Mouse (Mus musculus): ENCODE measurements around the gene Mtx2. TPM values are rescaled to one million over a fixed set of nuclear protein-coding genes. Genes with fewer than 3 reads are reported as not detected.

The Mtx2 gene
- total RNA-seq (2021), result 10 to 100 TPM; 33.2 to 43.5 TPM
- long read RNA-seq, experiment 1, transcript Mtx2-201 (10 exons, 2,950 nt), result major isoform, 84 of 99 reads
- long read RNA-seq, experiment 1, partial matches to known transcripts, result 1 of 99 reads
- long read RNA-seq, experiment 1, other reads (novel, unspliced or antisense), result 14 of 99 reads
- long read RNA-seq, experiment 2, transcript Mtx2-201 (10 exons, 2,950 nt), result major isoform, 87 of 97 reads
- long read RNA-seq, experiment 2, partial matches to known transcripts, result 0 of 97 reads
- long read RNA-seq, experiment 2, other reads (novel, unspliced or antisense), result 9 of 97 reads

DNA sequence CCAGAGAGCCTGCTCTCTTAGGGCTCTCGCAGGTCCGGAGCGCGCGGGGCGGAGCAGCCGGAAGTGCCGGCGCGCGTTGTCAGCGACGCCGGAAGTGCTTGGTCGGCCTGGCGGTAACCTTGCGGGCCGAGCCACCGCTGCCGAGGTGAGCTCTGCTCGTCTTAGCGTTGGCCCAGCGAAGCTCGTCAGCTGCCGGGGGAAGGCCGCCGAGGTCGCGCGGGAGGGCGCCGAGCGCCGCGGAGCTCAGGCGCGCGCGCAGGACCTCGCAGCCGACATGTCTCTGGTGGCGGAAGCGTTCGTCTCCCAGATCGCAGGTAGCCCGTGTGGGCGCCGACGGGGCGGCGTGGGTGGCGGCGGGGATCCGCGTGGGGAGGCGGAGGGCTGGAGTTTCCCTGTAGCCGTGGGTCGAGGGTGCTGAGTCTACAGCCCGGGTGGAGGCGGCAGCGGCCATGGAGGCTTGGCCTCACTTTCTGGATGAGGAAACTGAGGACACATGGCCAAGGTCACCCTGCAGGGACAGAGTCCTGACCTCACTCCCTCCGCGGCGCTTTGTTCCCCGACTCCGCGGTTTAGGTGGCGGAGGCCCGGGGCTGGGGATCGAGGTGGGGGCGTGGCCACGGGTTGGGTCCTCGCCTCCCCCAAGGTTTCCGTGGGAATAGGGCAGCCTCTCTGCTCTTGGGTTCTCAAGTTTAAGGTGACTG, at the start of gene Mtx2:
Gene Mtx2, plus strand, starts transcription at position 74 of the 701 bp plus-strand sequence.
- peak; percentile 72 for DNase-seq

DNA sequence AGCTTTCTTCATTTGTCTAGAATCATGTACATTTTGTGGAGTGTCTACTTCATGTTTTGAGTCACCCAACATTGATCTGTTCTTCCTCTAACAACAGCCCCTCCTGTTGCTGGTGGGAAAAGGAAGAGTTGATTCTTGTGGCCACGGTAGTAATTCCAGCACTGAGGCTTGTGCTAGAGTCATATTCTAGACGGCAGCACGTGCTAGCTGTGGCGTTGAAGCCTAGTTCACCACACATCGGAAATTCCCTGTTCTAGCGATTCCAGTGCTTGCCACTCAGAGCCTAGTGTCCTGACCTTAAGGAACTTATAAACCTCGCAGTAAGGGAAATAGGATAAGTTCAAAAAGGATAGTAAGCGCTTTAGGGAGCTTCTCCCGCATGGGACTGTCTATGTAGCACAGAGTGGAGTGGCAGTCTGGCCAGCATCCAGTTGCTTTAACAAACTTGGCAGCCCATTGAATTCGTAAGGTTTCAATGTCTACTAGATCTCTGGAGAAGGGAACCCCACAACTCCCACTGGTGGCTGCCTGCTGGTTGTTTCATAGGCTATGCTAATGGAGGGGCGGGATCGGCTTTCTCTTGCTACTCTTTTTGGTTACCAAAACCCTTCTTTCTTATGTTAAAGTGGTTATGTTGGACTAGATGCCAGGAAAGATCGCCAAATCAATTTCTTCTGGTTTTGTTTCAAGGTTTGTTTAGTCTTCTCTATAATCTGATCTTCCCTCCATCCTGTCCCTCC, 47.9 kb upstream of the Mtx2 start:
- no peak for DNase-seq

DNA sequence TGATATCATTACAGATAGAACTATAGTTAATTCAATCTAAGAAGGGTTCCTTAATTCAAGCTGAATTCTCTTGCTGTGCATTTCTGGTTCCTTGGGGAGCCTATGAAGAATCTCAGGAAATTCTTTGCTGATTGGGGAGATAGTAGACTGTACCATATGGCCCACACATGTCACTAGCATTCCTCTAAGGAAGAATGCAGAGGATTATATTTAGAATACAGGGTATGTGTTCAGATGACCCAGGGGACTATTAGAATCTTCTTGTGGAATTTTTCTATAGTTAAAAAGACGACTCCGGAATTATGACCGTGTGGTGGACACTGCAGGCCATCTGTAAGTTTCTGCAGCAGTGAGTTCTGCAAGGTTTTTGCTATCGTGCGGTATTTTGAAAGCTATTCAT, 44.2 kb upstream of the Mtx2 start:
- no peak for DNase-seq

DNA sequence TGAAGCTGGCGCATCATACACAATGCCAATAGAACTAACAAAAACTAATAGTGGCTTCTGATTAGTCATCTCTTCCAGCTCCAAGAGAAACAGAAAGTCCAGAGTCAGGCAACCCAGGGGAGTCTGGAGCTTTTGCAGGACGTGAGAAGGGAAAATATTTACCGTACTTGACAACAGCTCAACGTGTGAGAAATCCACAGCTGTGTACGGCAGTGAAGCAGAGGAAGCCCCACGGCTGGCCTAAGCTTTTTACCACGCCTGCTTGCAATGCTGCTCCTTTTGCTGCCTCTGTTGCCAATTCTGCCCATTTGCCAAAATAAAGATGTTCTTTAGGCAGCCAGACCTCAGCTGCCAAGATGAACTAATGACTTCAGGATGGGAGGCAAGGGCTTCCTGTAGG, 30.1 kb upstream of the Mtx2 start:
- DNase-seq, result peak; percentile 21

DNA sequence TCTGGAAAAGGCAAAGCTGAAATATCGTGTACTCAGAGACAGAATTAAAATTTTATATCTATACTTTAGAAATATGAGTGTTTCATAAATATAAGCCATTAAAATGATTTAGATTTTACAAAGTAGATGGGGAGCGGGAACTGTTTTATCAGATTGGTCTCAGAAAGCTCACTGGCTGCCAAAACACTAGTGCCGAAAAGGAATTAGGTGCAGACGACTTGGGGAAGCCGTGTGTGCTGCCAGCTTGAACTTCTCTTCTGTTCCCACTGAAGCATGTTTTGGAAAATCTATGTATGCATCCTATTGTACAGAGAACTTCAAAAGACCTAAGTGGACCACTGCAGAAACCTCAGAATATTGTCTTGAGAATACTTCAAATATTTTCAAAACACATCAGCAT, 17.2 kb upstream of the Mtx2 start:
- no peak for DNase-seq

DNA sequence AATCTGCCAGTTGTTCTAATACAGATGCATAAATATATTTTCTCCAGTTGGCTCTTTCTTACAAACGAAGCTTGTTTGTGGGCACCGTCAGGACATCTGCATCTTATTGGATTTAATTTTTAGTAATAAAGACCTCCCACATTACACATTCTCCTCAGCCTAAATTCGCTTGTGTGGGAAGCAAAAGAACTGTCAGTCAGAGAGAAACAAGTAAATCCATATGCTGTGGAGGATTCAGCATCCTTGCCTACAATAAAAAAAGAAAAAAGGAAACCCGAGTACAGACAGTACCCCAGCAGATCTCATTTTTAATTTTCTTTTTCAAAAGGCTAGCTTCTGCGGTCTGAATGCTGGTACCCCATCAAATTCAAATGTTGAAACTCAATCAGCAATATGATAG, 2.9 kb upstream of the Mtx2 start:
- DNase-seq, result no peak

DNA sequence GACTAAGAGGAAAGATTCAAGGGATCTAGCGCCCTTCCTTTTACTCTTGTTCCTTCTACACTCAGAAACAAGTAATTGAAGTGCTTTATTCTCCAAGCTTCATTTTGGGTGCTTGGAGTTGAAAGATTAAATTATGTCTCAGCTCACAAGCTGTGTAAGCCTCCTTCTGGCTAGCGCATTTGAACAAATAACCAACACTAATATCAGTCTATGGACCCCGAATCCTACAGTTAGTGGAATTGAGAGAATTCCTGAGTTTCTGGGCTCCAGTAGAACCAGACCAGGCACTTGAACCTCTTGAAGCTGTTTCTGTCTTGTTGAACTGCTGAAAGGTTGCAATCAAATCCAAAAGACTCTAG, 253 bp upstream of the Mtx2 start:
- no peak for DNase-seq

DNA sequence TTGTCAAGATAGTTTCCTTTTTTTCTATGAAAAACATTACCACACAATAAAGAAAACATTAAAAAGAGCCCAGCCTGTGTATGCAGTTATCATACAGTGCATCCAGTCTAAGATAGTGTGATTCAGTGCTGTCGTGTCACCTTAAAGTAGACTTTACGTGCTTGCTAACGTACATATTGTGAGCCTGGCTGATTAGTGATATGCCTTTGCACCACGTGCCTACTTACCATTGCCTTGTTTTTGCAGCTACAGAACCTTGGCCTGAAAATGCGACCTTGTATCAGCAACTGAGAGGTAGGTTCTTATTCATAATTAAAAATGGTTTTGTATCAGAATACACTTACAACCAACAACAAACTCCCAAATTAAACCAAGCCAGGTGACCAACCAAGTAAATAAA, 21.4 kb downstream of the Mtx2 start:
- no peak for DNase-seq

DNA sequence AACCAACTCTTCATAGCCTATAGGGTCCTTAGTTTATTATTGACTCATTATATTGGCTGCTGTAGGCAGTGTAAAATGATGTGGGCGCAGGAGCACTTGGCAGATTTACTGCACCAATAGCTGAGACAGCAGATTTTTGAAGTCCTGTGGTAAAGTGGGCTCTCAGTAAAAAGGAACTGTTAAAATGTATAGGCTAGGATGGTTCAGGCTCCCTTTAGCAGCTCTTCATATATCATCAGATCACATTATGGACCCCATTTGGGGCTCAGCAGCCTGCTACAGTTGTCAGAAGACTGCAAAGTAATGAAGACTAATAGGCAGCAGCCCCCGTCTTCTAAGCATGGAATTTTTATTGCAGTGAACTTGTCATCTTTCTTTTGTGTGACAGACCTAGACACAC, 21.9 kb downstream of the Mtx2 start:
- no peak for DNase-seq

DNA sequence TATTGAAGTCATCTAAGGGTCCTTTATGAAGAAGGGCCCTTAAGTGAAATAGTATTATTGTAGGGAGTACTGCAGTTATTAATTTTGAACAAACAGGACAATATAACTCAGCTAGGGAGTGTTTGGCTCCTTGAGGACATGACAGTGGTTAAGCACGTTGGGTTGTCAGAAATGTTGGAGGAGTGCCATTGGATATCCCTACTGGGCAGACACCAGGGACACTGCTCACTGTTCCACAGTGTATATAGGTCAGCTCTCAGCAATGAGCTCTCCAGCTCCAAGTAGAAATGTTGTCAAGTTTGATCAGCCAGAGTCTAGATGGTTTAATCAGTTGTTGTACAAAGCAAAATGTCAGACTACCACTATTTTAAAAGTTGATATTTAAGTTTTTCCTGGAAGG, 24.4 kb downstream of the Mtx2 start:
- DNase-seq, result peak; percentile 29

DNA sequence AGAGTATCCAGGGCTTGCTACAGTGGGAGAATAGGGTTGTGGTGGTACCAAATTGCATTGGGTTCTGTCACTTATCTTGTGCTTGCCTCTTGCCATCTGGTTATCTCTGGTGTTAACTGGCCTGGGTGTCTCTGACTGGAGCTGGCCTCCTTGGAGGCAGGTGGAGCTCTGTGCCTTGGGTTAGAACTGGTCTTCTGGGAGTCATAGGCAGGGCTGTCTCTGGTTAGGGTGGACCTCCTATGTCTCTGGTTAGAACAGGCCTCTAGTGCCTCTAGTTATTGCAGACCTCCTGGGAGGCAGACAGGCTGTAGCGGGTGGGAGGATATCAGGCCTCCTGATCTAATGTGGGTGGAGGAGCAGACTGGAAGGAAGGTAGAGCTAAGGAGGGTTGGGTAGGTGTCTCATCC, 36.5 kb downstream of the Mtx2 start:
- no peak for DNase-seq

DNA sequence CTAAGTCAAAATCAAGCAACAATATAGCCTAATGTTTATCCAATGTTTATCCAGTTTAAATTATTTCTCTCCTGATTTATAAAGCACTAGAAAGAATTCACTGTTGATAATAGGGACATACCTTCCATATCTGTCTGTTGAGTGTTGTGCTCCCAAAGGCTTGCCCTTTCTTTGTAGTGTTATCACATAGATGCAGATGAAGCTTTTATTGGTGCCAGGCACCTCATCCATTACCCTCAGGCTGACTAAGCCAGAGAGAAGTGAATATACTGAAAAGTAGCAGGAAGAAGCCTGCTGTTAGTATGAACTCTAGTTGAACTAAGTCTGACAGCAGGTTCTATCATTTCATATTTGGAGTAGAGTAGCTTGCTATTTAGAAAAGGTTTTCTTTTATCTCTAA, 39.8 kb downstream of the Mtx2 start:
- no peak for DNase-seq

DNA sequence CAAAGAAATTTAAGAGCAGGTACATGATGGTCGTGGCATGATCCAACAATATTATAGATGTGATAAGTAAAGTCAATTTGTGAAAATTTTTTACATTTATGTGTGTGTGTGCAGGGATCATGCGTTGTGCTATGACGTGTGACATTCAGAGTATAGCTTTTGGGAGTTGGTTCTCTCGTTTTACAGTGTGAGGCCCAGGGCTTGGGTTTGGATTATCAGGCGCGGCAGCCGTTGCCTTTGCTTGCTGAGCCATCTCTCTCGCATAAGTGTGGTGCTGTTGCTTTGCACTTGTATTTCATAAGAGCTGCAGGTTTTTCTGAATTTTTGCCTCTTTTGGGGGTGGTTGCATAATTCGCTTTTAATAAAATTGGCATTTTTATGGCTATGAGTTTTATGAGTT, 48.4 kb downstream of the Mtx2 start:
- no peak for DNase-seq

DNA sequence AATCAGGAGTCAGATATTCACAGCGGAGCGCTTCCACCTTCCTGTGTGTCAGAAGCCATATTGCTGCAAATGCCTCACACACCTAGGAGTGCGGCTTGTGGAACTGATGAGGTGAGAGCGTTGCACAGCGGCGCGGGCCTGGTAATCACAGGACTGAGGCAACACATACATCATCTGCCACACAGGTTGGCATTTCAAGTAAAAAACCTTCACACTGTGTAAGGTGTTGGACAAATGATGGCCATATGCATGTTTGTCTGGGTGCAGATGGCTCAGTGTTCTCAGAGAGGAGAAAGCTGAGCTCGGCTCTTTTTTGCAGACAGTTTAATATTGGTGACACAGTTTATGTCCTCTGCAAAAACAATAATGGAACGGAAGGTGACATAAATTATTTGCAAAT, 58.8 kb downstream of the Mtx2 start:
- no peak for DNase-seq

DNA sequence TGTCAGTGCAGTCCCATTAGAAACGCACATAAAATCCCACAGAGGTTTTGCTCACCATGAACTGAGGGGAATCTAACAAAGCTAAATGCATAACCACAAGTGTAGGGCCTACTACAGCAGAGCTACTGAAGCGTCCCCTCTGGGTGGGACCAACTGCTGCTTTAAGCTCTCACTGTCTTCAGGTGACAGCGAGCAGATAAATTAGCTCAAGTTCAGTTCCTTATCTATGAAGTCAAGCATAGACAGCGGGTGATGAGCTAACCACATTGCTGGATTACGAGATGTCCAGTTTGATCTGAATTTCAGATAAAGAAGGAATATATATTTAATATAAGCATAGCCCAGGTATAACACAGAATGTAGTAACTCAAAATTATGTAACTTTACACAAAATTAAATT, 66.3 kb downstream of the Mtx2 start:
- no peak for DNase-seq

DNA sequence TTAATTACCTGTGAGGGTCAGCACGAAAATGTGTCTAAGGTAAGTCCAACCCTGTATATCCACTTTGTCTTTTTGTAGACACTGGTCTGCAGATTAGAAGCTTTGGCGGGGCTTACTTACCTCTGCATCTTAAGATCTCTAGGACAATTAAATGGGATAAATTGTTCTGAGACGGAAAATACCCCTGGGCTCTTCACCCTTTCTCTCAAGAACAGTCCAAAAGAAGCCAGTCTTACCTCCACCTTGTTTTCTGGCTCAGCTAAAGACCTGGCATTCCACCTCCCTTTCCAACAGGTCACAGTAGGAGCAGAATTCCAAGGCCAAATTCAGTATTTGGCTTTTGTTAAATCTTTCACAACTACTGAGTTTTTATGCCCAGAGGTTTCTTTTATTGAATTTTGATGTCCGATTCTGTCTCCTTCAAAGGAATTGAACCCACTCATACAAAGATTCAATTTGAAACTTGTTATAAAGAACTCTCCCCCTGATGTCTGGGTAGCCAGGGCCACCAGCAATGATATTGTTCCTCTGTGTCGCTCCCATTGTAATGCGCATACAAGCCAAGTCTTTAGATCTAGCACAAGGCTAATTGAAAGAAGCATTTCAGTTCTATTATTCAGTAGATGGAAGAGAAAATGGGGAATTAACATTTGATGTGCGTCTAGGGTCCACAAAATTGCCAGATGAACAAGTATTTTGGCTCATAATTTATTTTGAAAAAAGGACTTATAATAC, 67.4 kb downstream of the Mtx2 start:
- DNase-seq, result no peak

DNA sequence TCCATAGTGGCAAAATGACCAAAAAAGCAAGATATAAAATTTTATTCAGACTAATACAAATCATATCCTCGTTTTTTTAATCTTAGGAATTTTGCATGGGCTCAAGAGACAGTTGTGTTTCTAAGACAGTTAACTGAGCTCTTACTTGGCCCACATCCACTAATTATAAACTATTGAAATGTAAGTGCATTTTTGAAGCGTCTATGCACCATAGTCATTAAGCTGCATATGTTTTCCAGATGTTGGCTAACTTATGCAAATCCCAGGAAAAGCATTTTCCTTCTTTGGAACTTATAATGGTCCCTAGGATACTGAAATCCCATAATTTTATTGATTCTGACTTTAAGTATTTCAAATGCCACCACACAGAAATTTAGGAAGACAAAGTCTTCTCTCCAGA, 68.5 kb downstream of the Mtx2 start:
- DNase-seq, result no peak

DNA sequence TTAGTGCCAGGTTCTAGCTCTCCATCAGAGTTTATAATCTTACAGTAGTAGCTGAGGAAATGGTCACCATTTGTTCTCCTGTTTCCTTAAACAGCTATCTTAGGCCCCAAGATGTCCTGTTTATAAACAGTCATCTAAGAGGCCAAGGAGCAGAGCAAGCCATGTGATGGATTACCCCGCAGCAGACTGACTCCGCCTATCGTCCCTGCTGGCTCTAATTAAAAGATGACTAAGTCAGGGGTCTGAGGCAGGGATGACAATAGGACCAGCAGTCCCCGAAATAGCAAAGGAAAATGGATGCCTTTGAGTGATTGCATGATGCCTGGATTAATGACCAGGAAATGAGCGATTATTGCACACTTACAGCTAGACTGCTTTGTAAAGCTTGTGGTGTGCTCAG, 74.4 kb downstream of the Mtx2 start:
- DNase-seq, result no peak

DNA sequence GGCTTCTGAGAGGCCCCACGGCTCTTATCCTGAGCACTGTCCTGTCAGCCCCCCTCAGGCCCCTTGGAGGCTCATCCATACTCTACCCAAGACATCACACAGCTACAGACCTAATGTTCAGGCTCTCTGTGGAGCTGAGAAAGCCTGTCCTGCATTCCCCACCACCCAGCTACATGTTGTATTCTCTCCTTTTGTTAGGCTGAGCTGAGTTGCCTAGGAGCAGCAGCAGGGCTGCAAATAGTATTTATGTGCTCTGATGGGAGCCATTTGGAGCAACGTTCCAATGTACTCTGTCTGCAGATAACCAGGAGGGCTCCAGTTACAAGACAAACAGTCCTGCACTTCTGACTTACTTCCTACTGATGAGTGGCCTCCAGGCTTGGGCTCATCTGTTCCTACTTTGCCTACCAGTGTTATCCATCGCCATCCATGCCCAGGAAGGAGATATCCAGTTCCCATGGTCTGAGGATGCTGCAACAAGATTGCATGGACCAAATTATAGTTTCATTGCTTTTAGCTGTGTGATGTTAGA, 76.2 kb downstream of the Mtx2 start:
- DNase-seq, result no peak

DNA sequence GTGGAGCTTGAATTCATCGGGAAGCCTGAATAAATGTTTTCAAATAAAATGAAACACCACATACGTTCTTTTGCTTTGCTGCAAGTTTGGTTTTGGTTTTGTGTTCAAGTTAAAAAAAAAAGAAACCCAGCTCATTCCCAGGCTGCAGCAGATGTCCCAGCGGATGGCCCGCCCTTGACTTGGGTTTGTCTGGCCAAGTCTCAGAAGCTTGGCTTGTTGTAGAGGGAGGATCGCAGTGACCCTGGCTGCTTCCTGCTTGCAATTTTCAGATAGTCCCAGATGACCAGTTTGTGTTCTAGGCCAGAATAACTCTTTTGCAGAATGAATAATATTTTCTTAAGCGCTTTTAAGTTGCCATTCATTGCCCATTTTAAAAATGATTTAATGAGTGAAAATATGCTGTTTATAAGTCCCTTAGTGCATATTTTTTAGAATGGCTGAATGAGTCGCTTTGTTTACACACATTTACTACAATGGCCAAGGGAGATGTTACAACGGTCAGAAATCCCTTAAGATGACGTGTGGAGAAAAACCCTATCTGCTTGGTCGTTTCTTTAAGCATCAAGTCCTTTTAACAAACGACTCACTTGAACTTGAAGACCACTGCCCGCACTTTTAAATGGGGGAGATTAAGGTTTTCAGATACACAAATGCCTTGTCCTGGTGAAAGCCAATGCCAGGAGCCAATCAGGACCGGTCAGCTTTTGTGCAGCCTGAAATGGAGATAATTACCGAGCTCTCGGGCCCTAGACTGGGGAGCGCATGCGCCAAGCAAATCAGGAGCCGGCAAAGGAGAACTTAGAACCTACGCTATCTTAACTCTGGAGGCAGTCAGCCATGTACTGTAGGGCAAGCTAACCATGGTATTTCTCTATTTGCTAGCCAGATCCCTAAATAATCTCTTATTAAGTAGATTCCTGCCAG, 82.0 kb downstream of the Mtx2 start:
- DNase-seq, result peak; percentile 75

DNA sequence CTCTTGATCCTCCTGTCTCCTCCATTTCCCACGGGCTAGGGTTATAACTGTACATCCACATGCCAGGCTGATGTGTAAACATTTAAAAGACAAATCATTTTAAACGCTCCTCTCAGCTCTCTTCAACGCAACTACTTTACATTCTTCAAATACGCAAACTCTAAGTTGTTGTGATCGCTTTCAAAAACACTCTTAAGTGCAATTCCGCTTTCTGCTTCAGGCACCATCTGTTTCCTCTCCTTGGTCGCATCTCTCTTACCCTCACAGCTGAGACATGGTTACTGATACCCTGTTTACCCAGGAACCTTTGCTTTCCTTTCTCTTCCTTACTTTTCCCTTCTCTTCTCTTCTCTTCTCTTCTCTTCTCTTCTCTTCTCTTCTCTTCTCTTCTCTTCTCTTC, 86.4 kb downstream of the Mtx2 start:
- DNase-seq, result no peak

Data from gastrocnemius, postnatal 25 days (tissue).